Mouse (Mus musculus) urinary bladder, postnatal 0 days (tissue): ENCODE measurements around the gene Ubqln5. TPM values are rescaled to one million over a fixed set of nuclear protein-coding genes. Genes with fewer than 3 reads are reported as not detected.

Experiments
- polyA plus RNA-seq: library from polyadenylated mRNA; unstranded; fragments of >200 nt; fragmentation: Nextera tagmentation; extraction: Ambion mirVana; gene quantifications from 2 replicates; pipeline ENCODE4 v1.2.1, GENCODE M21; 2015

The Ubqln5 gene
- polyA plus RNA-seq: not detected in 2 replicates

DNA sequence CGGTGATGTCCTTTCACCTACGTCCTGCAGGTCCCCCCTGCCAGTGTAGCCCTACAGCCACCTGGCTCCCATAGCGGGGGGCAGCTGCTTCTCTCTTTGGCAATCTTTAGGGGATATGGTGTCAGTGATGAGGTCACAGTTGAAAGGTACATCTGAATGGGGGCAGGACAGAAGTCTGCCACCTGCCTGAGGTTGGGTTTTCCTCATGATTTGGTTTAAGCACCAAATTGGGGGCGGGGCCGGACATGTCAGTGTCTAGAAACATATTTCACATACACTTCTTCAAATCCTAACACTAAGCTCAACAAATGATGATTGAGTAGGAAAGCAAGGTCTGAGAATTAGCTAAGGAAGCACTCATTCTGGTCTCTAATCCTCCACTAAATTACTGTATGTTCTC, at the start of gene Ubqln5:
Gene Ubqln5 (minus strand): TSS at position 101 of the 400 bp plus-strand sequence.

GRCm38 (mm10) chr7:104150456-104150855, 20.8 kb upstream of the Ubqln5 start, which contains the start of gene Ubqlnl:
TSS of gene Ubqlnl (minus strand) at chr7:104150556.

GRCm38 (mm10) chr7:104143179-104143578, 13.6 kb upstream of the Ubqln5 start, which contains the start of gene Ubqln3:
TSS of gene Ubqln3 (minus strand) at chr7:104143279.

DNA sequence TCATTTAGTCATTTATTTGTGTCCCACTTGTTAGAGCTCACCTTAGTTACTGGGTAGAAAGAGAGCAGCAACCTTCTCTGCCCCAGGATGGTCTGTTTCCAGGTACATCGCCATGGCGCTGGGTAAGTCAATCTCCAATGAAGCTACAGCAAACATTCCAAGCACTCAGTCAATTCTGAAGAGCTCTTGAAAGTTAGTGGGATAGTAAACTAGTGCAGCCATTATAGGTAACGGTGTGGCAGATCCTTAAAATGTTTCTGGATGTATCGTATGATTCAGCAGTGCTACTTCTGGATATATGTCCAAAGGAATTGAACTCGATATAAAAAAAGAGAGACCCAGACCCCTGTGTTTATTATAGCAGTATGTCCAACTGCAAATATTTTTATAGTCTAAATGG, 7.7 kb upstream of the Ubqln5 start, which contains the start of gene Olfr643:
Gene Olfr643 (minus strand): TSS at position 101 of the 400 bp plus-strand sequence.

DNA sequence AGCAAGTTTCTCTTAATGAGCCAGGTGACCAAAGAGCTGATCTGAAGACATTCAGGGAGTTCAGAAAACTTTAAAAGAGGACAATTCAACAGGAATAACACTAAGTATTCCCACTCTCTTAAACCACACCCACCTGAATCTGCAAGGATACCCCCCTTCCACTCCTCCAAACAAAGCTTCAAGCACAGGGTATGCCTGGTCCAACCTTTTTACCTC, 25.0 kb downstream of the Ubqln5 start, which contains the start of gene Olfr646:
Gene Olfr646 (plus strand): TSS at position 117 of the 216 bp plus-strand sequence.

GRCm38 (mm10) chr7:104085365-104085764, 44.3 kb downstream of the Ubqln5 start, which contains the start of gene Olfr645:
TSS of gene Olfr645 (minus strand) at chr7:104085465.

Other genes starting within 250 kb of the Ubqln5 start
- gene Olfr66, start 243.6 kb downstream of the Ubqln5 start, polyA plus RNA-seq: not detected in 2 replicates
- not detected in 2 replicates for gene Olfr64, start 235.3 kb downstream of the Ubqln5 start, polyA plus RNA-seq
- not detected in 2 replicates for gene Olfr65, start 226.3 kb downstream of the Ubqln5 start, polyA plus RNA-seq
- gene Olfr631, start 201.0 kb downstream of the Ubqln5 start, polyA plus RNA-seq: not detected in 2 replicates
- gene Olfr632, start 195.5 kb downstream of the Ubqln5 start, polyA plus RNA-seq: not detected in 2 replicates
- gene Olfr633, start 185.4 kb downstream of the Ubqln5 start, polyA plus RNA-seq: not detected in 2 replicates
- not detected in 2 replicates for gene Olfr635, start 158.7 kb downstream of the Ubqln5 start, polyA plus RNA-seq
- not detected in 2 replicates for gene Olfr638, start 131.1 kb downstream of the Ubqln5 start, polyA plus RNA-seq
- not detected in 2 replicates for gene Olfr639, start 112.5 kb downstream of the Ubqln5 start, polyA plus RNA-seq
- gene Olfr640, start 104.3 kb downstream of the Ubqln5 start, polyA plus RNA-seq: not detected in 2 replicates
- not detected in 2 replicates for gene Olfr641, start 94.4 kb downstream of the Ubqln5 start, polyA plus RNA-seq
- not detected in 2 replicates for gene Olfr642, start 77.2 kb downstream of the Ubqln5 start, polyA plus RNA-seq
- not detected in 2 replicates for gene 4930516K23Rik, start 68.4 kb downstream of the Ubqln5 start, polyA plus RNA-seq
- not detected in 2 replicates for gene Olfr644, start 58.0 kb downstream of the Ubqln5 start, polyA plus RNA-seq
- gene Olfr645, start 44.4 kb downstream of the Ubqln5 start, polyA plus RNA-seq: not detected in 2 replicates
- gene Olfr646, start 25.0 kb downstream of the Ubqln5 start, polyA plus RNA-seq: not detected in 2 replicates
- gene Olfr643, start 7.6 kb upstream of the Ubqln5 start, polyA plus RNA-seq: not detected in 2 replicates
- gene Ubqln3, start 13.5 kb upstream of the Ubqln5 start, polyA plus RNA-seq: not detected in 2 replicates
- gene Ubqlnl, start 20.7 kb upstream of the Ubqln5 start, polyA plus RNA-seq: not detected in 2 replicates
- gene Olfm5, start 35.0 kb upstream of the Ubqln5 start, polyA plus RNA-seq: not detected in 2 replicates
- 0.05 and 0.07 TPM in 2 replicates for gene Olfr648, start 53.6 kb upstream of the Ubqln5 start, polyA plus RNA-seq
- not detected in 2 replicates for gene Olfr649, start 66.2 kb upstream of the Ubqln5 start, polyA plus RNA-seq
- gene Trim6, start 89.0 kb upstream of the Ubqln5 start, polyA plus RNA-seq: 0.63 and 1.2 TPM in 2 replicates
- gene Trim34a, start 114.6 kb upstream of the Ubqln5 start, polyA plus RNA-seq: 2.3 and 2.7 TPM in 2 replicates
- gene Trim5, start 158.3 kb upstream of the Ubqln5 start, polyA plus RNA-seq: 0.36 and 0.41 TPM in 2 replicates
- 5.6 and 6.2 TPM in 2 replicates for gene Trim12a, start 185.6 kb upstream of the Ubqln5 start, polyA plus RNA-seq
- 0.11 and 0.29 TPM in 2 replicates for gene Trim34b, start 199.6 kb upstream of the Ubqln5 start, polyA plus RNA-seq
- 2.0 and 2.2 TPM in 2 replicates for gene Trim12c, start 223.5 kb upstream of the Ubqln5 start, polyA plus RNA-seq
- 0.14 and 0.67 TPM in 2 replicates for gene Trim30b, start 240.1 kb upstream of the Ubqln5 start, polyA plus RNA-seq